Mouse (Mus musculus): ENCODE measurements around the gene Mapre1.

- TF ChIP-seq CTCF (IDR thresholded peaks at IDR 0.05; ENCODE audit: insufficient read depth, low read length) (peak; percentile 73), POLR2A (IDR thresholded peaks at IDR 0.05; ENCODE audit: borderline replicate concordance, extremely low read depth, low read depth, low read length) (no peak)
Observed at GRCm38 (mm10) chr2:153795090-153795489, 54.0 kb downstream of the Mapre1 start.

Measured in lung, adult 2 months (tissue).